Mouse (Mus musculus) midbrain, embryonic 10.5 days (tissue): ENCODE measurements around the gene Bsnd. TPM values are rescaled to one million over a fixed set of nuclear protein-coding genes. Genes with fewer than 3 reads are reported as not detected.
A peak's percentile ranks its signal among the peaks of the same experiment; 100 is the strongest.

Experiments used
- DNase-seq: peaks from one replicate; pipeline ENCODE4 v3.0.0-alpha.2; 2017; ENCODE audit warnings: low spot score
- H3K27ac ChIP-seq: fragments of 300-500 bp; sonication (generic); replicated peaks from 2 replicates; pipeline ENCODE4 v1.5.1; 2016; ENCODE audit warnings: mild to moderate bottlenecking
- H3K27me3 ChIP-seq: fragments of 300-500 bp; sonication (generic); 2 replicates; pipeline ENCODE4 v1.6.1; 2016; ENCODE audit warnings: low read depth, mild to moderate bottlenecking; ENCODE audit not compliant: poor library complexity, severe bottlenecking
- H3K36me3 ChIP-seq: fragments of 300-500 bp; sonication (generic); 2 replicates; pipeline ENCODE4 v1.6.1; 2016; ENCODE audit warnings: mild to moderate bottlenecking, moderate library complexity
- H3K4me1 ChIP-seq: fragments of 300-500 bp; sonication (generic); 2 replicates; pipeline ENCODE4 v1.6.1; 2016
- H3K4me3 ChIP-seq: fragments of 300-500 bp; sonication (generic); 2 replicates; pipeline ENCODE4 v1.5.1; 2016; ENCODE audit warnings: mild to moderate bottlenecking, moderate library complexity
- H3K9me3 ChIP-seq: fragments of 300-500 bp; sonication (generic); replicated peaks from 2 replicates; pipeline ENCODE4 v1.6.1; 2016; ENCODE audit warnings: mild to moderate bottlenecking
- WGBS: fragments of 180-500 bp; shearing (Covaris S2); methylation state at CpG from one replicate; pipeline ENCODE4 v1.1.7; 2016; 5-methylcytosine and 5-hydroxymethylcytosine counted together
- polyA plus RNA-seq: library from polyadenylated mRNA; unstranded; fragments of >200 nt; fragmentation: Nextera tagmentation; extraction: Ambion mirVana; gene quantifications from 2 replicates; pipeline ENCODE4 v1.2.1, GENCODE M21; 2016

Gene Bsnd
- not detected in 2 replicates for polyA plus RNA-seq

GRCm38 (mm10) chr4:106492116-106492515 lies at the start of gene Bsnd:
Gene Bsnd, minus strand, starts transcription at chr4:106492283.
- Histone ChIP-seq H3K27me3 (no peaks in the 10 kb centered on the region), H3K9me3 (no peaks in the 10 kb centered on the region), H3K27ac (no peak within 1 kb of the TSS), H3K4me3 (no peak within 1 kb of the TSS), H3K4me1 (peaks cover 13% of the 10 kb centered on the region; the same call in 1 of the 2 replicates), H3K36me3 (no peaks in the 10 kb centered on the region)
- 52% methylated on average over 3 of the region's 3 CpGs for WGBS
- DNase-seq: no peak

- Histone ChIP-seq H3K27me3 (no peaks in the 10 kb centered on the region), H3K27ac (no peak overlapping the region), H3K9me3 (no peaks in the 10 kb centered on the region), H3K4me3 (no peak overlapping the region), H3K4me1 (peaks cover 4% of the 10 kb centered on the region; the same call in 1 of the 2 replicates), H3K36me3 (no peaks in the 10 kb centered on the region)
- no peak for DNase-seq
- 85% methylated on average over 3 of the region's 3 CpGs for WGBS
Measured at GRCm38 (mm10) chr4:106541491-106541890, 49.4 kb upstream of the Bsnd start.

- Histone ChIP-seq H3K9me3 (no peaks in the 10 kb centered on the region), H3K4me3 (no peak overlapping the region), H3K27me3 (no peaks in the 10 kb centered on the region), H3K36me3 (no peaks in the 10 kb centered on the region), H3K4me1 (no peaks in the 10 kb centered on the region), H3K27ac (no peak overlapping the region)
- DNase-seq: no peak
- WGBS: 89% methylated on average over 5 of the region's 5 CpGs
Measured at GRCm38 (mm10) chr4:106539756-106540155, 47.7 kb upstream of the Bsnd start.

- no peaks in the 10 kb centered on the region for H3K9me3 ChIP-seq
- no peak overlapping the region for H3K4me3 ChIP-seq
- H3K4me1 ChIP-seq: peaks cover 5% of the 10 kb centered on the region
- H3K27me3 ChIP-seq: no peaks in the 10 kb centered on the region
- no peaks in the 10 kb centered on the region for H3K36me3 ChIP-seq
- DNase-seq: no peak
- H3K27ac ChIP-seq: no peak overlapping the region
- 81% methylated on average over 7 of the region's 7 CpGs for WGBS
Measured at GRCm38 (mm10) chr4:106534256-106534655, 42.2 kb upstream of the Bsnd start.

GRCm38 (mm10) chr4:106533421-106534080 lies 41.5 kb upstream of the Bsnd start:
- Histone ChIP-seq H3K4me1 (peaks cover 5% of the 10 kb centered on the region), H3K9me3 (no peaks in the 10 kb centered on the region), H3K4me3 (no peak overlapping the region), H3K36me3 (no peaks in the 10 kb centered on the region), H3K27me3 (no peaks in the 10 kb centered on the region), H3K27ac (no peak overlapping the region)
- no peak for DNase-seq
- WGBS: 69% methylated on average over 7 of the region's 7 CpGs

- Histone ChIP-seq H3K27ac (no peak overlapping the region), H3K9me3 (no peaks in the 10 kb centered on the region)
- WGBS: 71% methylated on average over 9 of the region's 9 CpGs
Measured at GRCm38 (mm10) chr4:106530113-106530482, 38.0 kb upstream of the Bsnd start.

GRCm38 (mm10) chr4:106529375-106530112 lies 37.5 kb upstream of the Bsnd start:
- Histone ChIP-seq H3K4me1 (peaks cover 10% of the 10 kb centered on the region), H3K9me3 (no peaks in the 10 kb centered on the region), H3K27me3 (no peaks in the 10 kb centered on the region), H3K4me3 (peak overlapping the region; percentile 27; the same call in 1 of the 2 replicates), H3K36me3 (no peaks in the 10 kb centered on the region), H3K27ac (peak overlapping the region; percentile 60)
- DNase-seq: peak; percentile 87
- WGBS: 23% methylated on average over 17 of the region's 17 CpGs

More at GRCm38 (mm10) chr4:106530113-106530482, 38.0 kb upstream of the Bsnd start:
- Histone ChIP-seq H3K36me3 (no peaks in the 10 kb centered on the region), H3K4me1 (peaks cover 10% of the 10 kb centered on the region), H3K4me3 (no peak overlapping the region), H3K27me3 (no peaks in the 10 kb centered on the region)
- DNase-seq: no peak

- H3K4me1 ChIP-seq: peaks cover 10% of the 10 kb centered on the region
- H3K36me3 ChIP-seq: no peaks in the 10 kb centered on the region
- DNase-seq: no peak
- H3K9me3 ChIP-seq: no peaks in the 10 kb centered on the region
- no peak overlapping the region for H3K27ac ChIP-seq
- no peak overlapping the region for H3K4me3 ChIP-seq
- WGBS: 80% methylated on average over 7 of the region's 7 CpGs
- H3K27me3 ChIP-seq: no peaks in the 10 kb centered on the region
Measured at GRCm38 (mm10) chr4:106527856-106528547, 35.9 kb upstream of the Bsnd start.

GRCm38 (mm10) chr4:106525001-106525400 lies 32.9 kb upstream of the Bsnd start:
- Histone ChIP-seq H3K4me3 (no peak overlapping the region), H3K27ac (no peak overlapping the region), H3K27me3 (no peaks in the 10 kb centered on the region), H3K4me1 (peaks cover 10% of the 10 kb centered on the region), H3K9me3 (no peaks in the 10 kb centered on the region), H3K36me3 (no peaks in the 10 kb centered on the region)
- 89% methylated on average over 2 of the region's 2 CpGs for WGBS
- no peak for DNase-seq

GRCm38 (mm10) chr4:106524131-106524530 lies 32.0 kb upstream of the Bsnd start:
- Histone ChIP-seq H3K27me3 (no peaks in the 10 kb centered on the region), H3K4me1 (peaks cover 5% of the 10 kb centered on the region; the same call in 1 of the 2 replicates), H3K36me3 (no peaks in the 10 kb centered on the region), H3K4me3 (no peak overlapping the region), H3K9me3 (no peaks in the 10 kb centered on the region), H3K27ac (no peak overlapping the region)
- 75% methylated on average over 2 of the region's 2 CpGs for WGBS
- DNase-seq: no peak

GRCm38 (mm10) chr4:106522547-106522946 lies 30.5 kb upstream of the Bsnd start:
- Histone ChIP-seq H3K4me3 (no peak overlapping the region), H3K9me3 (no peaks in the 10 kb centered on the region), H3K4me1 (no peaks in the 10 kb centered on the region), H3K36me3 (no peaks in the 10 kb centered on the region), H3K27me3 (no peaks in the 10 kb centered on the region), H3K27ac (no peak overlapping the region)
- 84% methylated on average over 3 of the region's 3 CpGs for WGBS
- DNase-seq: no peak

- Histone ChIP-seq H3K27ac (no peak overlapping the region), H3K4me3 (no peak overlapping the region), H3K36me3 (no peaks in the 10 kb centered on the region), H3K4me1 (no peaks in the 10 kb centered on the region), H3K9me3 (no peaks in the 10 kb centered on the region), H3K27me3 (no peaks in the 10 kb centered on the region)
- no peak for DNase-seq
- WGBS: 86% methylated on average over 6 of the region's 6 CpGs
Measured at GRCm38 (mm10) chr4:106514606-106515005, 22.5 kb upstream of the Bsnd start.

- Histone ChIP-seq H3K9me3 (no peaks in the 10 kb centered on the region), H3K4me1 (no peaks in the 10 kb centered on the region), H3K4me3 (no peak overlapping the region), H3K27ac (no peak overlapping the region), H3K27me3 (no peaks in the 10 kb centered on the region), H3K36me3 (no peaks in the 10 kb centered on the region)
- DNase-seq: no peak
- WGBS: 79% methylated on average over 4 of the region's 4 CpGs
Measured at GRCm38 (mm10) chr4:106509888-106510287, 17.8 kb upstream of the Bsnd start.
